Mouse (Mus musculus): Measurements from ENCODE around the gene Psmd1. TPM values are rescaled to one million over a fixed set of nuclear protein-coding genes. Genes with fewer than 3 reads are reported as not detected.

Gene Psmd1
- 9.0 and 9.3 TPM in 2 replicates for polyA plus RNA-seq (2012; rRNA removed)

DNA sequence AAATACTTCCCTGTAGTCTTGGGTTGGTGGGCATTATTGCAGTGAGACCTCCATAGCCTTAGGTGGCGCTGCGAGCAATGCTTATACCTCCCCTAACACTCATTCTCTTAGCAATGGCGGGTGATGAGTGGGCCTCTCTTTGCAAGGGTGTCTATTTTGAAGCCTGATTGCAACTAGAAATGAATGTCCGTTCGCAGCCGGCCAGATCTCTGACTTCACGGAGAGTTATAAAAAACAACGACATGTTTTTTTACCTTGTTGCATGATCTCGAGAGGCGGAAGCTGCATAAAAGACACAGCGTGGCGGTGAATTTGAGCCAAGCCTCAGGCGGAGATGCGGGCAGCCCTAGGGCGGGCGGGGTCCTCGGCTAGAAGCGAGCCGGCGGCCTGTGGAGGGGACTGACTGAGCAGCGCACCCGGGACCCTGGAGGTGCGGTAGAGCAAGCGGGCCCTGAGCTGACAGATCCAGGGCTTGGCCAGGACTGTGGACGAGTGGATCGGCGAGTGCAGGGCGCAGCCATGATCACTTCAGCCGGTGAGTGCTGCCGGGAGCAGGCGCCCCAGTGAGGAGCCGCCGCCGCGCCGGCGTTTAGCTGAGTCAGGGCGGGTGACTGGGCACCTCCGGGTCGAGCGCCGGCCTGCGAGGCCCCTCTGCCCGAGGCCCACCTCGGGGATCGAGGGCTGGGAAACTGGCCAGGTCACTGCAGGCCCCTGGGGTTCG lies at the start of gene Psmd1:
Gene Psmd1, plus strand, starts transcription at position 117 of the 721 bp plus-strand sequence.

DNA sequence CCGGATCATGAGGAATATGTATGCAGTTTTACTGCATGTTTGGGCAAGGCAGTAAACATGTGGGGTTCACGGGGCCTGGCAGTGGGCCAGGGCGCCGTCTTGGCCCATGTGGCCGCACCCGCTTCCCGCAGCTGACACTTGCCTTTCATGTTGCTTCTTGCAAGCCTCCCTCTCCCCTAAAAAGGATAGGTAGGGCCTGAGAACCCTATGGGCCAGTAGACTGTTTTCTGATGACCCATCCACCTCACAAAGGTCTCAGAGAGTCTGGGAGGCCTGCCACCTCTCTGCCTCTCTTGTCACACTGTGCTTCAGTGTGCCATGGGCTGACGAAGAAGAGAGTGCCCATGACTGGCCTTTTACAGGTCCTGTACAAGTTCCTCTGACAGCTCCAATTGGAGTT lies 47.7 kb upstream of the Psmd1 start, which contains the start of gene Spata3:
Gene Spata3, plus strand, starts transcription at position 301 of the 400 bp plus-strand sequence.

GRCm38 (mm10) chr1:86045848-86046805 lies 18.1 kb upstream of the Psmd1 start, which contains the start of gene 2810459M11Rik:
Gene 2810459M11Rik (plus strand): TSS chr1:86045863.

DNA sequence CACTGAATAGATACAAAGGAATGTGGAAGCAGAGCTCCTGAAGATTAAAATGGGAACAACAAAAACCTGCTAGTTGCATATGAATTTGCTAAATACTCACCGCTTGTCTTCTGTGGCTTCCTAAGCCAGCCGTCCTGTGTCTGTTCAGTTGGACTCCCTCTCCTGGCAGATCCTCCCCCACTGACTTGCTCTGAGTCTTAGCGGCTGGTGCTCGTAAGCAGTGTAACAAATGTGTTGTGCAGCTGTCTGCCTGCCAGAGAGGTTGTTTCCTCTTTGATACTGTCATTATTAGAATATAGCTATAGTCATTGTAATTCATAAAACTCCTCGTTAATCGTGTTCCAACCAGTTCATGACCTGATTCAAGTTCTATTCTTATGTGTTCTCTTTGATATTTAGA lies 47.6 kb downstream of the Psmd1 start, which contains the start of gene Htr2b:
Gene Htr2b, minus strand, starts transcription at position 192 of the 400 bp plus-strand sequence.

GRCm38 (mm10) chr1:86133337-86133736 lies 69.2 kb downstream of the Psmd1 start, which contains the start of gene Gm21972:
Gene Gm21972 (plus strand): TSS chr1:86133637.

GRCm38 (mm10) chr1:86154133-86154823 lies 90.1 kb downstream of the Psmd1 start, which contains the start of gene Armc9:
Gene Armc9 (plus strand): TSS chr1:86154780.

Other genes starting within 250 kb of the Psmd1 start
- gene Itm2c, start 170.1 kb upstream of the Psmd1 start, polyA plus RNA-seq (2012; rRNA removed): 78.0 and 89.6 TPM in 2 replicates
- not detected in 2 replicates for gene 4933407L21Rik, start 135.9 kb upstream of the Psmd1 start, polyA plus RNA-seq (2012; rRNA removed)
- gene Gpr55, start 103.4 kb upstream of the Psmd1 start, polyA plus RNA-seq (2012; rRNA removed): 0.15 and 0.19 TPM in 2 replicates
- gene Spata3, start 47.6 kb upstream of the Psmd1 start, polyA plus RNA-seq (2012; rRNA removed): not detected in 2 replicates
- 9.8 and 14.5 TPM in 2 replicates for gene 2810459M11Rik, start 18.5 kb upstream of the Psmd1 start, polyA plus RNA-seq (2012; rRNA removed)
- 1.9 TPM in 2 replicates for gene Htr2b, start 47.6 kb downstream of the Psmd1 start, polyA plus RNA-seq (2012; rRNA removed)
- gene Gm21972, start 69.2 kb downstream of the Psmd1 start, polyA plus RNA-seq (2012; rRNA removed): 0.12 TPM in 1 of 2 replicates, not detected in the other
- gene Armc9, start 90.4 kb downstream of the Psmd1 start, polyA plus RNA-seq (2012; rRNA removed): 1.1 and 1.5 TPM in 2 replicates
- gene B3gnt7, start 238.4 kb downstream of the Psmd1 start, polyA plus RNA-seq (2012; rRNA removed): 25.7 and 26.5 TPM in 2 replicates